Mouse (Mus musculus) liver, embryonic 13.5 days (tissue): Measurements from ENCODE around the gene Cdca4. TPM values are rescaled to one million over a fixed set of nuclear protein-coding genes. Genes with fewer than 3 reads are reported as not detected.

Experiments used
- ATAC-seq: fragments of 200-750 bp; cut with Nextera tagmentation; 2 replicates; pipeline ENCODE4 v1.8.0; 2017; ENCODE audit warnings: low read depth, mild to moderate bottlenecking, moderate number of reproducible peaks, moderate library complexity
- DNase-seq: peaks from one replicate; pipeline ENCODE4 v3.0.0; 2022
- H3K27ac ChIP-seq: fragments of 300-500 bp; sonication (generic); 2 replicates; pipeline ENCODE4 v1.5.1; 2015; ENCODE audit warnings: moderate library complexity, mild to moderate bottlenecking, inconsistent platforms
- H3K27me3 ChIP-seq: fragments of 300-500 bp; sonication (generic); 2 replicates; pipeline ENCODE4 v1.6.1; 2015; ENCODE audit warnings: mild to moderate bottlenecking, inconsistent platforms
- H3K36me3 ChIP-seq: fragments of 300-500 bp; sonication (generic); 2 replicates; pipeline ENCODE4 v1.6.1; 2015; ENCODE audit warnings: mild to moderate bottlenecking, inconsistent platforms
- H3K4me1 ChIP-seq: fragments of 300-500 bp; sonication (generic); replicated peaks from 2 replicates; pipeline ENCODE4 v1.6.1; 2015; ENCODE audit warnings: inconsistent platforms
- H3K4me2 ChIP-seq: fragments of 300-500 bp; sonication (generic); 2 replicates; pipeline ENCODE4 v1.6.1; 2015; ENCODE audit warnings: inconsistent platforms, mild to moderate bottlenecking, moderate library complexity
- H3K4me3 ChIP-seq: fragments of 300-500 bp; sonication (generic); replicated peaks from 2 replicates; pipeline ENCODE4 v1.5.1; 2015; ENCODE audit warnings: mild to moderate bottlenecking, inconsistent platforms
- H3K9ac ChIP-seq: fragments of 300-500 bp; sonication (generic); 2 replicates; pipeline ENCODE4 v1.6.1; 2015; ENCODE audit warnings: mild to moderate bottlenecking, inconsistent platforms
- H3K9me3 ChIP-seq: fragments of 300-500 bp; sonication (generic); replicated peaks from 2 replicates; pipeline ENCODE4 v1.6.1; 2016; ENCODE audit warnings: inconsistent platforms
- WGBS: fragments of 180-500 bp; shearing (Covaris S2); methylation state at CpG from one replicate; pipeline ENCODE4 v1.1.7; 2015; ENCODE audit not compliant: insufficient replicate concordance; 5-methylcytosine and 5-hydroxymethylcytosine counted together
- polyA plus RNA-seq: library from polyadenylated mRNA; unstranded; fragments of >200 nt; fragmentation: Nextera tagmentation; extraction: Ambion mirVana; gene quantifications from 2 replicates; pipeline ENCODE4 v1.2.1, GENCODE M21; 2015

Gene Cdca4
- 69.5 and 76.9 TPM in 2 replicates for polyA plus RNA-seq

GRCm38 (mm10) chr12:112829244-112829864 lies at the start of gene Cdca4:
Gene Cdca4 (minus strand): TSS chr12:112829423.
- DNase-seq (peak; percentile 97), ATAC-seq (peak; percentile 94)
- Histone ChIP-seq H3K27me3 (no peaks in the 10 kb centered on the region), H3K4me1 (peaks cover 74% of the 10 kb centered on the region), H3K4me2 (peak within 1 kb of the TSS; percentile 83), H3K4me3 (peak within 1 kb of the TSS; percentile 95), H3K36me3 (peaks cover 43% of the 10 kb centered on the region), H3K9me3 (no peaks in the 10 kb centered on the region), H3K9ac (peak within 1 kb of the TSS; percentile 93), H3K27ac (peak within 1 kb of the TSS; percentile 93)
- under 1% methylated on average over 71 of the region's 72 CpGs for WGBS

DNA sequence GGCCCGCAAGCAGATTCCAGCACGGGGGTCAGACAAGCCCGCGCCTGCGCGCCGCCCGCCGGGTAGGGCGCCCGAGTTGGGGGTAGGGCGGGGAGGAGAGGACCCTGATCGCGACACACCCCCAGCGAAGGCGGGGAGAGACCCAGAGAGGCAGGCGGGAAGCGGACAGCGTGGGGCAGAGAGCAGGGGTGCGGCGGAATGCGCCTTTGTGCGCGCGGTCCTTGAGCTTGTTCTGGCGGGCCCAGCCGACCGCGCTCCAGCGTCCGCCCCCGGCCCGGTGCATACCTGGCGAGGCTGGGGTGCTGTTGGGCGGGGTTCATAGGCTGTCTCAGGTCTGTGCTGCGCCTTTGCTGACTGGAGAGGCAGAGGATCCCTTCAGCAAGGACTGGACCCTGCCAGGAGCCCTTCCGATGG lies 48.4 kb upstream of the Cdca4 start:
- no peak for ATAC-seq
- H3K9me3 ChIP-seq, result no peaks in the 10 kb centered on the region
- peaks cover 78% of the 10 kb centered on the region for H3K27me3 ChIP-seq
- no peak overlapping the region for H3K9ac ChIP-seq
- peaks cover 24% of the 10 kb centered on the region for H3K4me1 ChIP-seq
- no peak overlapping the region for H3K27ac ChIP-seq
- no peak for DNase-seq
- WGBS, result 1% methylated on average over 37 of the region's 37 CpGs
- peak overlapping the region; percentile 35 for H3K4me3 ChIP-seq
- H3K36me3 ChIP-seq, result no peaks in the 10 kb centered on the region
- peak overlapping the region; percentile 50 for H3K4me2 ChIP-seq

GRCm38 (mm10) chr12:112877073-112877576 lies 47.9 kb upstream of the Cdca4 start:
- Histone ChIP-seq H3K4me3 (peak overlapping the region; percentile 35), H3K27ac (no peak overlapping the region), H3K9ac (no peak overlapping the region), H3K4me1 (peaks cover 24% of the 10 kb centered on the region), H3K36me3 (no peaks in the 10 kb centered on the region), H3K27me3 (peaks cover 83% of the 10 kb centered on the region), H3K4me2 (peak overlapping the region; percentile 50), H3K9me3 (no peaks in the 10 kb centered on the region)
- WGBS, result 5% methylated on average over 17 of the region's 17 CpGs
- DNase-seq, result no peak
- no peak for ATAC-seq

DNA sequence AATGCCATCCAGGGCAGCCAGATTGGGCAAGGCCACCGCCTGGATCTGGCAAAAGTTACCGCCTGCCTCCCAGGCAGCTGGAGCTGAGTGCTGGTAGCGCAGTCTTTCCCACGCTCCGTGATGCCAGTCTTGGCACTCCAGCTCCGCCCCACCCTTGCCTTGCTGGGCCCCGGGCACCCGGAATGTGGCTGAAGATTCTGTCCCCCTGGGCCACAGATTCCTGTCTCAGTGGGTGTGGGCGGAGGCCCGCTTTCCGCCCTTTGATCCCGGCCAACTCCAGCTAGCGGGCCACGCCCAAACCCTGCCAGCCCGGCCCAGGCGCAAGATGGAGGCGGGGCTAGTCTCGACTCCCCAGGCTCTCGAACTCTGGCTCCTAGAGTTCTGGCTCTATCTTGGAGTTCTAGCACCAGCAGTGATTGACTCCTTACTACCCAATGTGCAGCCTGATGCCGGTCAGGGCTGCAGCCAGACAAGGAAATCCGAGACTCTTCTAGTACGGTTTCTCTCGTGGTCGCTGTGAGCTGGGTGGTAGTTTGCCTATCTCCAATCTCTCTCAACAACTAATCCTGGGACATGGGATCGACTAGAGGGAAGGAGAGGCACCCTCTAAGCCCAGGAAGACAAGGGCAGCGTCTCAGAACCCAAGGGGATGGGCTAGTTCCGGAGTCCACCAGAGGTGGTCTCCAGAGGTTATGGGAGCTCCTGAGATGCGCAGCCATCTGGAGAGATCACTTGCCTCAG lies 47.3 kb upstream of the Cdca4 start:
- no peak overlapping the region for H3K27ac ChIP-seq
- peak; percentile 39 for DNase-seq
- 5% methylated on average over 28 of the region's 28 CpGs for WGBS

GRCm38 (mm10) chr12:112875225-112876013 lies 46.2 kb upstream of the Cdca4 start:
- peaks cover 97% of the 10 kb centered on the region for H3K27me3 ChIP-seq
- WGBS, result 20% methylated on average over 16 of the region's 16 CpGs

More for the DNA sequence above, 47.3 kb upstream of the Cdca4 start:
- Histone ChIP-seq H3K9me3 (no peaks in the 10 kb centered on the region), H3K27me3 (peaks cover 89% of the 10 kb centered on the region), H3K4me3 (0 out of 2 replicates have a peak overlapping the region, but pooled peaks have one; percentile 14), H3K36me3 (no peaks in the 10 kb centered on the region), H3K4me2 (peak overlapping the region; percentile 50), H3K4me1 (peaks cover 24% of the 10 kb centered on the region), H3K9ac (no peak overlapping the region)
- peak; percentile 39 for ATAC-seq

DNA sequence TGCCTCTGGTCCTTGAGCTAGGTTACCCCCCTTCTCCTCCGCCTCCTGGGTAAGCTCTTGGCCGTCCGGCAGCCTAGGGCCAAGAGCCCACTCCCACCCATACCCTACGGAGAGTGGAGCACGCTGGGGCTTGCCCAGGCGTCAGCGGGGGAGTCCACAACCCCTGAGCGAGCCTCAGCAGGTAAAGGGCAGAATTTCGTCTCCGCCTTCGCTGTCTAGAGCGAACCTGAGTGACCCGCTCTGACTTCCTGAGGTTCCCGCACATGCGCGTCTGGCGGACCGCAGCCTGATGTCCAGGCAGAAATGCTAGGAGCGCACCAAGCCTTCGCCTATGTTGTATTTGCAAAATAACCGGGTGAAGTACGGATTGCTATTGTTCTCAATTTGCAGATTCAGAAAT lies 45.0 kb upstream of the Cdca4 start:
- 23% methylated on average over 22 of the region's 22 CpGs for WGBS
- Histone ChIP-seq H3K27me3 (peaks cover 92% of the 10 kb centered on the region), H3K27ac (no peak overlapping the region), H3K36me3 (no peaks in the 10 kb centered on the region), H3K4me3 (0 out of 2 replicates have a peak overlapping the region, but pooled peaks have one; percentile 6), H3K9me3 (no peaks in the 10 kb centered on the region), H3K4me2 (0 out of 2 replicates have a peak overlapping the region, but pooled peaks have one; percentile 6), H3K9ac (no peak overlapping the region), H3K4me1 (peaks cover 29% of the 10 kb centered on the region)
- ATAC-seq, result no peak
- DNase-seq, result no peak

More at GRCm38 (mm10) chr12:112875225-112876013, 46.2 kb upstream of the Cdca4 start:
- H3K4me2 ChIP-seq, result no peak overlapping the region
- no peak overlapping the region for H3K9ac ChIP-seq
- DNase-seq, result peak; percentile 60
- peak; percentile 49 for ATAC-seq
- no peaks in the 10 kb centered on the region for H3K36me3 ChIP-seq
- no peaks in the 10 kb centered on the region for H3K9me3 ChIP-seq
- peaks cover 24% of the 10 kb centered on the region for H3K4me1 ChIP-seq
- no peak overlapping the region for H3K4me3 ChIP-seq
- no peak overlapping the region for H3K27ac ChIP-seq

- no peak overlapping the region for H3K4me3 ChIP-seq
- H3K36me3 ChIP-seq, result no peaks in the 10 kb centered on the region
- no peaks in the 10 kb centered on the region for H3K9me3 ChIP-seq
- no peak overlapping the region for H3K9ac ChIP-seq
- H3K27me3 ChIP-seq, result peaks cover 91% of the 10 kb centered on the region
- H3K4me1 ChIP-seq, result peaks cover 29% of the 10 kb centered on the region
- 0 out of 2 replicates have a peak overlapping the region, but pooled peaks have one; percentile 6 for H3K4me2 ChIP-seq
- no peak overlapping the region for H3K27ac ChIP-seq
- ATAC-seq (no peak; the same call in 1 of the 2 replicates), DNase-seq (peak; percentile 29)
- WGBS, result 19% methylated on average over 18 of the region's 18 CpGs
These were observed 44.4 kb upstream of the Cdca4 start for GRCm38 (mm10) chr12:112873452-112874190.

DNA sequence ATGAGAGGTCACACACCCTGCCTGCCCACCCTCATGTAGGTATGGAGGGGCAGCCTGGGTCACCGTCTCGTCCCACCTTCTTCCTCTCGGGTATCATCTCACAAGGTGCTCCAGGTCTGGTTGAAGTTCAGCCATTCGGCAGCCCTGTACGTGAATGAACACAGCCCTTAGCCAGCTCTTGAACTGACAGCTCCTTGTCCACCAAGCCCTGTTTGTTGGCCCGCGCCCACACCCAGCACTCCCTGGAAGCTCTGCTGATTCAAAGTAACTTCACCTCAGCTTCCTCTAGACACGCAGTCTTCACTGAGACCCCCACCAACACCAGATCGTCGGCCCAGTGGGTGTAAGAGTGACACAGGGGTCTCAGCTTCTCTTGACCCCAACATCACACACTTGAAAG lies 43.8 kb upstream of the Cdca4 start:
- Histone ChIP-seq H3K27me3 (peaks cover 91% of the 10 kb centered on the region), H3K4me3 (no peak overlapping the region), H3K36me3 (no peaks in the 10 kb centered on the region), H3K27ac (no peak overlapping the region), H3K9me3 (no peaks in the 10 kb centered on the region), H3K9ac (no peak overlapping the region), H3K4me2 (no peak overlapping the region), H3K4me1 (peaks cover 31% of the 10 kb centered on the region)
- WGBS, result 60% methylated on average over 10 of the region's 10 CpGs
- ATAC-seq (no peak), DNase-seq (no peak)

DNA sequence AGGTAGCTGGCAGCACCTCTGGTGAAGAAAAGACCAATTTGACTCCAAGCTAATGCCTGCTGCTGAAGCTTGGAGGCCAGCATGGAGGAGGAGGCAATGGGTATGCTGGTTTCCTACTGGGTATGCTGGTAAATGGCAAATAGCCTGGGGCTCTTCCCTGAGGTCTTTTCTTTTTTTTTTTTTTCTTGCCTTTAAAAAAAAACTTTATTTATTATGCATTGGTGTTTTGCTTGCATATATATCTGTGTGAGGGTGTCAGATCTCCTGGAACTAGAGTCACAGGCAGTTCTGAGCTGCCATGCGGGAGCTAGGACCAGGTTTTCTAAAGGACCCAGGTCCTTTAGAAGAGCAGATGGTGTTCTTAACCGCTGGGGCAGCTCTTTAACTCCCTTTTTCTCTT lies 42.0 kb upstream of the Cdca4 start:
- ATAC-seq, result no peak
- no peak overlapping the region for H3K27ac ChIP-seq
- H3K4me3 ChIP-seq, result no peak overlapping the region

GRCm38 (mm10) chr12:112870775-112871174 lies 41.6 kb upstream of the Cdca4 start:
- H3K27ac ChIP-seq, result no peak overlapping the region
- no peak for DNase-seq
- peaks cover 8% of the 10 kb centered on the region for H3K4me1 ChIP-seq
- no peak overlapping the region for H3K9ac ChIP-seq
- H3K9me3 ChIP-seq, result no peaks in the 10 kb centered on the region
- ATAC-seq, result no peak
- H3K36me3 ChIP-seq, result no peaks in the 10 kb centered on the region
- H3K4me2 ChIP-seq, result no peak overlapping the region
- H3K4me3 ChIP-seq, result no peak overlapping the region
- H3K27me3 ChIP-seq, result peaks cover 69% of the 10 kb centered on the region
- 22% methylated on average over 13 of the region's 13 CpGs for WGBS

More for the DNA sequence above, 42.0 kb upstream of the Cdca4 start:
- no peaks in the 10 kb centered on the region for H3K36me3 ChIP-seq
- H3K9me3 ChIP-seq, result no peaks in the 10 kb centered on the region
- no peak overlapping the region for H3K9ac ChIP-seq
- WGBS, result 58% methylated on average over 2 of the region's 2 CpGs
- H3K27me3 ChIP-seq, result peaks cover 74% of the 10 kb centered on the region
- no peak overlapping the region for H3K4me2 ChIP-seq
- peaks cover 13% of the 10 kb centered on the region for H3K4me1 ChIP-seq
- no peak for DNase-seq
